Mouse (Mus musculus): ENCODE data around the gene Rptor.

DNA sequence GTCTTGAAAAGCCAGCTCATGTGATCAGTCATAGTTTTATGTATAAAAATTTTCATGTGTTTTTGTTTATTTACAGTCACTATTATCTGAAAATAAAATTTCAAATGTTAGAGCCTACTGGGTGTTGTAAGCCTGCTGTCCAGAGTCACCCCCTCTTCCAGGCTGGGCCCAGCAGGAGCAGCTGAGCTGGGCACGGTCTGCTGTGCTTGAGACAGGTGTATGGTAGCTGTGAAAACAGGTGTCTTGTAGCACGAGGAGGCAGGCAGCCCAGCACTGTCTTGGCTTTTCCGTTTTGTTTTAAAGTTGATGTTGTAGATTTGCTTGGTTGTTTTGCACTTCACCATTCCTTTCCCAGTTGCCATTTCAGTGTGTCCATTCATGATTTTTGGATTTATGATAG, 87.2 kb downstream of the Rptor start:
- TF ChIP-seq CTCF (IDR thresholded peaks at IDR 0.05; ENCODE audit: extremely low read depth, insufficient read depth, low read length) = no peak
- TF ChIP-seq POLR2A (IDR thresholded peaks at IDR 0.05; ENCODE audit: extremely low read depth, insufficient read depth, low read length) = no peak
